Mouse (Mus musculus) ZHBTc4 (cell line): ENCODE measurements around the gene Med12l.

Experiments
- DNase-seq: peaks from one replicate; pipeline ENCODE4 v3.0.0-alpha.2; 2011; ENCODE audit warnings: low read depth, low spot score

The Med12l gene

GRCm38 (mm10) chr3:59305518-59305917 lies 299.9 kb downstream of the Med12l start:
- DNase-seq, result no peak

GRCm38 (mm10) chr3:59312610-59313009 lies 307.0 kb downstream of the Med12l start:
- DNase-seq, result no peak

GRCm38 (mm10) chr3:59316077-59316476 lies 310.5 kb downstream of the Med12l start:
- no peak for DNase-seq

- DNase-seq, result peak; percentile 66
Observed at GRCm38 (mm10) chr3:59321278-59321876, 315.8 kb downstream of the Med12l start.

- no peak for DNase-seq
Observed at GRCm38 (mm10) chr3:59328526-59328925, 322.9 kb downstream of the Med12l start.

- no peak for DNase-seq
Observed at GRCm38 (mm10) chr3:59341647-59342427, 336.2 kb downstream of the Med12l start.

GRCm38 (mm10) chr3:59343026-59343425 lies 337.4 kb downstream of the Med12l start:
- no peak for DNase-seq

- peak; percentile 51 for DNase-seq
Observed at GRCm38 (mm10) chr3:59344065-59344905, 338.7 kb downstream of the Med12l start, which contains the start of gene Igsf10. Gene Igsf10, minus strand, starts transcription at chr3:59344394.

- DNase-seq, result no peak
Observed at GRCm38 (mm10) chr3:59351768-59352167, 346.1 kb downstream of the Med12l start.

- no peak for DNase-seq
Observed at GRCm38 (mm10) chr3:59354156-59354555, 348.5 kb downstream of the Med12l start.

GRCm38 (mm10) chr3:59360102-59360501 lies 354.5 kb downstream of the Med12l start:
- DNase-seq, result no peak

GRCm38 (mm10) chr3:59361895-59362294 lies 356.3 kb downstream of the Med12l start:
- DNase-seq, result no peak
